ENCODE assay signal across 8 mouse cellular contexts in genomic region chr14:59440558-59441471, GRCm38 (mm10). TPM values are rescaled to one million over a fixed set of nuclear protein-coding genes. Genes with fewer than 3 reads are reported as not detected.
DNase-seq lines count a peak whose midpoint lies in the region; ATAC-seq and TF ChIP-seq lines count a peak whose summit lies in the region.

Gene Setdb2, minus strand, starts transcription at chr14:59440884.
Gene Cab39l, plus strand, starts transcription at chr14:59440972.

- 0 out of 2 replicates have a peak within 1 kb of the TSS, but pooled peaks have one; percentile 22 for H3K27ac ChIP-seq in cortical plate, adult 2 months (ENCODE audit: insufficient read depth, low read length)

- peaks cover 2% of the 10 kb centered on the region; the same call in 1 of the 2 replicates for H3K4me1 ChIP-seq in cortical plate, adult 2 months (ENCODE audit: control insufficient read depth, insufficient read depth, low read length)

- TF ChIP-seq POLR2A in cortical plate, adult 2 months (IDR thresholded peaks at IDR 0.05; ENCODE audit: extremely low read depth, insufficient read depth, low read length) = peak; percentile 80

- ATAC-seq in activated CD4-positive, CD25-positive, alpha-beta regulatory T cell, adult 4 months = peak; percentile 95
- ATAC-seq in megakaryocyte progenitor cell, adult 5-6 weeks (replicated peaks; ENCODE audit: poor library complexity) = peak; percentile 94

- peak; percentile 87 to 91 for DNase-seq in gastrocnemius, adult 8-10 months (ENCODE audit: low spot score in 2 of 2)
- DNase-seq in induced T-regulatory cell, adult 2 months (ENCODE audit: low read depth) = peak; percentile 96
- DNase-seq in left cerebral cortex, adult 9 months (ENCODE audit: low spot score in 2 of 2) = peak; percentile 88 to 96
- DNase-seq in right cerebral cortex, postnatal 14 days = peak; percentile 93
- DNase-seq in urinary bladder, postnatal 36 days (ENCODE audit: low spot score in 2 of 2) = peak; percentile 91 to 94

- H3K4me3 ChIP-seq in cortical plate, adult 2 months (ENCODE audit: insufficient read depth, low read length) = peak within 1 kb of the TSS; percentile 65

- no peak for TF ChIP-seq CTCF in cortical plate, adult 2 months (IDR thresholded peaks at IDR 0.05; ENCODE audit: extremely low read depth, insufficient read depth, low read length)

RNA-seq across cellular contexts. Expression of gene Setdb2, which starts in this region (rescaled TPM):
- polyA plus RNA-seq in activated CD4-positive, CD25-positive, alpha-beta regulatory T cell, adult 4 months (2017; shearing (Covaris generic)) = 10 to 100 TPM; 18.0 to 21.7 TPM
- polyA plus RNA-seq in cortical plate, adult 2 months (2012; rRNA removed) = 3.7 and 4.7 TPM in 2 replicates
- 1 to 10 TPM; 2.8 to 5.3 (median 4.4) TPM for total RNA-seq in gastrocnemius, adult 8-10 months (2022)
- 38.2 and 41.4 TPM in 2 replicates for total RNA-seq in megakaryocyte progenitor cell, adult 5-6 weeks (2015)
- 27.4 and 30.4 TPM in 2 replicates for total RNA-seq in megakaryocyte progenitor cell, adult 5-6 weeks (2017)

RNA-seq across cellular contexts. Expression of gene Cab39l, which starts in this region (rescaled TPM):
- polyA plus RNA-seq in activated CD4-positive, CD25-positive, alpha-beta regulatory T cell, adult 4 months (2017; shearing (Covaris generic)) = 10 to 100 TPM; 70.3 to 84.5 TPM
- 16.6 and 18.3 TPM in 2 replicates for polyA plus RNA-seq in cortical plate, adult 2 months (2012; rRNA removed)
- 10 to 100 TPM; 20.9 to 26.5 (median 22.3) TPM for total RNA-seq in gastrocnemius, adult 8-10 months (2022)
- 42.5 and 44.4 TPM in 2 replicates for total RNA-seq in megakaryocyte progenitor cell, adult 5-6 weeks (2015)
- 30.8 and 31.0 TPM in 2 replicates for total RNA-seq in megakaryocyte progenitor cell, adult 5-6 weeks (2017)

Comparison
In these comparisons a context has a peak if more than half of its experiments do, and no peak if none do; other contexts are left out.
1. Peak in every context shown above with its lines: DNase-seq, ATAC-seq, H3K4me3 ChIP-seq and H3K27ac ChIP-seq.
2. RNA of gene Setdb2 (total RNA-seq): 27.4 to 41.4 TPM in megakaryocyte progenitor cell, adult 5-6 weeks; 2.8 to 5.3 TPM in gastrocnemius, adult 8-10 months; every median in the first group is over 4 times any median in the second.